ENCODE assay signal across 8 mouse cellular contexts in the genomic region with DNA sequence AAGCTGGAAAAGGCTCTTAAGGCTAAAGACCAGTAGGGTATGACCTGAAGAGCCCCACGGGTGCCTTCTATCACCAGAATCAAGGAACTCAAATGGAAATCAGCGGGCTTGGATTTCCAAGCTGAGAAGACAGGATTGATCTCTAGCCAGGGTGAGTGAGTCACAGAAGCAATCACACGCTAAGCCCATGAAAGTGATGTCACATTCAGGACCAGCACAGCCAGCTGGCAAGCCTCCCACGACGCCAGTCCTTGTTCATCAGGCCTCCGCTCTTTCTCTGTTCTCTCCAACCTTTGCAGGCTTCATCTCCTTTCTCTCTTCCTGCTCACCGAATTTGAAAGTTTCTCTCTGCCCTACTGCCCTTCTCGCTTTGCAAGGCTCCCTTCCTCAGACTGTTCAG.
DNase-seq lines count a peak whose midpoint lies in the region; ATAC-seq and TF ChIP-seq lines count a peak whose summit lies in the region.

No protein-coding gene starts in this region.

- TF ChIP-seq EP300 in CH12.LX (IDR thresholded peaks at IDR 0.05; ENCODE audit: low read length) = no peak

- H3K4me1 ChIP-seq in forebrain, embryonic 14.5 days (ENCODE audit: control insufficient read depth, insufficient read depth, low read length) = peaks cover 3% of the 10 kb centered on the region; the same call in 1 of the 2 replicates
- peaks cover 5% of the 10 kb centered on the region; the same call in 1 of the 2 replicates for H3K4me1 ChIP-seq in forebrain, embryonic 16.5 days (replicated peaks; ENCODE audit: control insufficient read depth, insufficient read depth, low read length)
- no peaks in the 10 kb centered on the region for H3K4me1 ChIP-seq in CH12.LX (ENCODE audit: control insufficient read depth in 1 of 2, insufficient read depth in 2 of 2)
- H3K4me1 ChIP-seq in forebrain, embryonic 12.5 days = peaks cover 3% of the 10 kb centered on the region; the same call in 1 of the 2 replicates
- H3K4me1 ChIP-seq in forebrain, embryonic 15.5 days = peaks cover 7% of the 10 kb centered on the region; the same call in 1 of the 2 replicates

- H3K9me3 ChIP-seq in forebrain, embryonic 14.5 days (replicated peaks; ENCODE audit: control insufficient read depth, low read length) = no peaks in the 10 kb centered on the region
- no peaks in the 10 kb centered on the region for H3K9me3 ChIP-seq in forebrain, embryonic 16.5 days (ENCODE audit: control insufficient read depth, low read length)
- H3K9me3 ChIP-seq in CH12.LX (replicated peaks; ENCODE audit: low read length) = no peaks in the 10 kb centered on the region
- no peaks in the 10 kb centered on the region for H3K9me3 ChIP-seq in forebrain, embryonic 12.5 days
- H3K9me3 ChIP-seq in forebrain, embryonic 15.5 days = no peaks in the 10 kb centered on the region

- H3K27ac ChIP-seq in forebrain, embryonic 14.5 days (ENCODE audit: low read depth, low read length) = no peak overlapping the region
- no peak overlapping the region for H3K27ac ChIP-seq in forebrain, embryonic 16.5 days (ENCODE audit: low read length)
- H3K27ac ChIP-seq in CH12.LX (ENCODE audit: insufficient read depth, low read depth) = no peak overlapping the region
- no peak overlapping the region for H3K27ac ChIP-seq in forebrain, embryonic 12.5 days
- H3K27ac ChIP-seq in forebrain, embryonic 15.5 days (replicated peaks) = no peak overlapping the region

- no peaks in the 10 kb centered on the region for H3K27me3 ChIP-seq in forebrain, embryonic 14.5 days (replicated peaks; ENCODE audit: control insufficient read depth, insufficient read depth, low read length)
- H3K27me3 ChIP-seq in forebrain, embryonic 16.5 days (replicated peaks; ENCODE audit: control insufficient read depth, insufficient read depth, low read length) = no peaks in the 10 kb centered on the region
- peaks cover 5% of the 10 kb centered on the region for H3K27me3 ChIP-seq in CH12.LX (replicated peaks)
- H3K27me3 ChIP-seq in forebrain, embryonic 12.5 days = peaks cover 6% of the 10 kb centered on the region; the same call in 1 of the 2 replicates
- H3K27me3 ChIP-seq in forebrain, embryonic 15.5 days = no peaks in the 10 kb centered on the region

- intact Hi-C loops in gastrocnemius, postnatal 14 days (cut with DNase I; ENCODE audit: low total_unique reads) = no loop called here

- in situ Hi-C loops in CH12.LX (cut with MboI; ENCODE audit: low pct_ligation_motif_present, low pct_unique_long_range_greater_than_20kb, low sequenced_read_pairs) = no loop called here

- no peak for TF ChIP-seq POLR2A in CH12.LX (IDR thresholded peaks at IDR 0.05; ENCODE audit: low read depth, low read length)

- no peaks in the 10 kb centered on the region for H3K79me2 ChIP-seq in CH12.LX (replicated peaks; ENCODE audit: control insufficient read depth, extremely low read depth, insufficient read depth, poor library complexity, severe bottlenecking)

- WGBS in forebrain, embryonic 14.5 days = 70% methylated on average over 8 of the region's 8 CpGs
- WGBS in forebrain, embryonic 16.5 days = 65% methylated on average over 8 of the region's 8 CpGs
- 84% methylated on average over 8 of the region's 8 CpGs for WGBS in forebrain, embryonic 12.5 days
- WGBS in forebrain, embryonic 15.5 days = 61% methylated on average over 8 of the region's 8 CpGs

- no peak for TF ChIP-seq CTCF in CH12.LX (conservative IDR thresholded peaks at IDR 0.05 in 1 of 2, IDR thresholded peaks at IDR 0.05 in 1 of 2; ENCODE audit: low read depth in 2 of 2, low read length in 2 of 2)

- dilution Hi-C loops in CH12.LX (cut with MboI; ENCODE audit: extremely low pct_ligation_motif_present, extremely low pct_unique_long_range_greater_than_20kb, low sequenced_read_pairs) = no loop called here

- H3K36me3 ChIP-seq in forebrain, embryonic 14.5 days (ENCODE audit: control insufficient read depth, insufficient read depth, low read length) = no peaks in the 10 kb centered on the region
- no peaks in the 10 kb centered on the region for H3K36me3 ChIP-seq in forebrain, embryonic 16.5 days (ENCODE audit: control insufficient read depth, insufficient read depth)
- no peaks in the 10 kb centered on the region for H3K36me3 ChIP-seq in CH12.LX (replicated peaks in 1 of 2; ENCODE audit: control insufficient read depth in 1 of 2, insufficient read depth in 1 of 2, low read length in 1 of 2)
- no peaks in the 10 kb centered on the region for H3K36me3 ChIP-seq in forebrain, embryonic 12.5 days (replicated peaks)
- H3K36me3 ChIP-seq in forebrain, embryonic 15.5 days = no peaks in the 10 kb centered on the region

- no peak overlapping the region for H3K4me2 ChIP-seq in forebrain, embryonic 14.5 days (ENCODE audit: low read length)
- H3K4me2 ChIP-seq in forebrain, embryonic 16.5 days (ENCODE audit: low read length) = no peak overlapping the region
- H3K4me2 ChIP-seq in CH12.LX (ENCODE audit: insufficient read depth, low read depth, poor library complexity, severe bottlenecking) = 0 out of 2 replicates have a peak overlapping the region, but pooled peaks have one; percentile 12
- H3K4me2 ChIP-seq in forebrain, embryonic 12.5 days = no peak overlapping the region
- H3K4me2 ChIP-seq in forebrain, embryonic 15.5 days (replicated peaks) = no peak overlapping the region

- no peak for TF ChIP-seq RAD21 in CH12.LX (IDR thresholded peaks at IDR 0.05; ENCODE audit: low read depth, low read length)

- no peak overlapping the region for H3K9ac ChIP-seq in forebrain, embryonic 14.5 days (ENCODE audit: low read length)
- no peak overlapping the region for H3K9ac ChIP-seq in forebrain, embryonic 16.5 days (replicated peaks; ENCODE audit: low read depth, low read length)
- H3K9ac ChIP-seq in CH12.LX (ENCODE audit: insufficient read depth, low read depth) = no peak overlapping the region
- H3K9ac ChIP-seq in forebrain, embryonic 12.5 days = no peak overlapping the region
- H3K9ac ChIP-seq in forebrain, embryonic 15.5 days (replicated peaks) = no peak overlapping the region

- no peak for ATAC-seq in forebrain, embryonic 14.5 days
- no peak for ATAC-seq in forebrain, embryonic 16.5 days
- no peak for ATAC-seq in forebrain, embryonic 12.5 days (ENCODE audit: low FRiP score)
- ATAC-seq in forebrain, embryonic 15.5 days (replicated peaks) = no peak

- DNase-seq in forebrain, embryonic 14.5 days (ENCODE audit: low spot score) = peak; percentile 30
- DNase-seq in CH12.LX (ENCODE audit: extremely low read depth) = no peak
- DNase-seq in gastrocnemius, postnatal 14 days = peak; percentile 86
- peak; percentile 64 for DNase-seq in lung, postnatal 25 days (ENCODE audit: low spot score)
- DNase-seq in kidney, adult 11 months = no peak

- H3K4me3 ChIP-seq in forebrain, embryonic 14.5 days (ENCODE audit: low read depth, low read length) = no peak overlapping the region
- H3K4me3 ChIP-seq in forebrain, embryonic 16.5 days (replicated peaks; ENCODE audit: low read length) = no peak overlapping the region
- H3K4me3 ChIP-seq in CH12.LX (replicated peaks in 1 of 3; ENCODE audit: low read depth in 2 of 3, low read length in 2 of 3, poor library complexity in 1 of 3) = no peak overlapping the region
- H3K4me3 ChIP-seq in forebrain, embryonic 12.5 days (replicated peaks) = no peak overlapping the region
- H3K4me3 ChIP-seq in forebrain, embryonic 15.5 days = no peak overlapping the region

TF ChIP-seq in CH12.LX, 34 proteins besides CTCF, POLR2A, EP300 and RAD21:
- TF ChIP-seq POLR2AphosphoS2 (IDR thresholded peaks at IDR 0.05; ENCODE audit: low read depth, low read length) (no peak), ETS1 (conservative IDR thresholded peaks at IDR 0.05; ENCODE audit: low read depth, low read length) (no peak), MAZ (IDR thresholded peaks at IDR 0.05; ENCODE audit: low read depth, low read length) (no peak), JUND (conservative IDR thresholded peaks at IDR 0.05; ENCODE audit: low read depth, low read length) (no peak), ZC3H11A (IDR thresholded peaks at IDR 0.05; ENCODE audit: low read depth, low read length) (no peak), SMC3 (IDR thresholded peaks at IDR 0.05; ENCODE audit: low read depth, low read length) (no peak), MXI1 (IDR thresholded peaks at IDR 0.05; ENCODE audit: low read depth, low read length) (no peak), CHD1 (IDR thresholded peaks at IDR 0.05; ENCODE audit: low read depth, low read length) (no peak), E2F4 (IDR thresholded peaks at IDR 0.05; ENCODE audit: insufficient replicate concordance, low read depth, low read length) (no peak), IRF4 (IDR thresholded peaks at IDR 0.05; ENCODE audit: low read depth, low read length) (no peak), SIN3A (IDR thresholded peaks at IDR 0.05; ENCODE audit: low read length) (no peak), MAFK (IDR thresholded peaks at IDR 0.05; ENCODE audit: insufficient replicate concordance, low read length) (no peak), TCF12 (IDR thresholded peaks at IDR 0.05; ENCODE audit: low read depth, low read length) (no peak), GABPA (IDR thresholded peaks at IDR 0.05; ENCODE audit: insufficient replicate concordance, low read depth, low read length) (no peak), MEF2A (IDR thresholded peaks at IDR 0.05; ENCODE audit: borderline replicate concordance, low read depth, low read length) (no peak), ZNF384 (IDR thresholded peaks at IDR 0.05; ENCODE audit: low read depth, low read length) (no peak), MAX (IDR thresholded peaks at IDR 0.05; ENCODE audit: low read length) (no peak), NRF1 (IDR thresholded peaks at IDR 0.05; ENCODE audit: low read depth, low read length) (no peak)

Comparison
In these comparisons a context has a peak if more than half of its experiments do, and no peak if none do; other contexts are left out.
1. DNase-seq: peak in forebrain, embryonic 14.5 days (single experiment), gastrocnemius, postnatal 14 days (single experiment) and lung, postnatal 25 days (single experiment); none in CH12.LX (single experiment) and kidney, adult 11 months (single experiment).